Mouse (Mus musculus) heart, postnatal 25 days (tissue): ENCODE results near the gene Stx8. TPM values are rescaled to one million over a fixed set of nuclear protein-coding genes. Genes with fewer than 3 reads are reported as not detected.

Experiments
- DNase-seq: peaks from one replicate; pipeline ENCODE4 v3.0.0; 2022; ENCODE audit warnings: low spot score
- intact Hi-C: fragments of 180-260 bp; cut with DNase I; formaldehyde crosslinking; loops from one replicate; pipeline ENCODE4 v1.15.1; 2025
- total RNA-seq, 2 experiments: library from RNA; stranded (reverse); gene quantifications; 2 replicates each; pipeline ENCODE4 v1.2.3; 2021

The Stx8 gene
- total RNA-seq, 2 experiments from 2014 or later, result 26.7 to 30.1 TPM

DNA sequence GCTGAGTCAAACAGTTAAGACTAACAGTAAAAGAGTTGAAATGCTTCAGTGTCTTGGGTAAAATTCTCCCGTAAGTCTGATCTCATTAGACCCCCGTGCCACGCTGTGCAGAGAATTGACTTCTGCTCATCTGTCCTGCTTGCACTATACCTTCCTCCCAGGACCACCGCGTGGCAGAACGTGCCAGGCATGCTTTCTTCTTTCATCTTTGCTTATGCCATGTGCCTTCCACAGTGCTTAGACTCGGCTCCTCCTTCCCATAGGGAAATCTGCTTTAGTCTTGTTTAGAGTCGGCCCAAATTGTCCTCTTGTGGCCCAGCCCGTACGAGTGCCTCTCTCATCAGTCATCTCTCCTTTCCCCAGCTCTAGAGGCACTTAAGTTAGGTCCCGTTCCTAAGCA, 1.8 kb downstream of the Stx8 start:
- intact Hi-C loops, result loop anchor here (10.0 kb wide), 1 partner anchor 73 kb away; no protein-coding TSS in a partner anchor

DNA sequence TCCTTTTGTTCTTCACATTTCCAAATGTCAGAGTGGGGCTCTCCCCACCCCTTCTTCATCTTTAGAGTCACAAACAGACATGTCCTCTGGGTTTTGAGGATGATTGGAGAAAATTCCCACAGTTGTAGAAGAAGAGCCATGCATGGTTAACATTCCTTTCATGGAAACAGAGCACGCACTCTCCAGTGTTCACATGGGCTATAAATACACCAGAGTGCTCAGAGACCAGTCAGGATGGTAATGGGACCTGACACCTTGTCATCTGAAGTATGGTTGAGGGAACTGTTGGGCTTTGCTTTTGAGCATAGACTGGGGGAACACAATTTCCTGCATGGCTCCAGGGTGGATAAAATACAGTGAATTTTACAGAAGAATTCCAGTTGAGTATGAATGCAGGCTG, 6.6 kb downstream of the Stx8 start:
- DNase-seq, result no peak
- intact Hi-C loops, result no loop called here

More for the DNA sequence above, 1.8 kb downstream of the Stx8 start:
- no peak for DNase-seq

DNA sequence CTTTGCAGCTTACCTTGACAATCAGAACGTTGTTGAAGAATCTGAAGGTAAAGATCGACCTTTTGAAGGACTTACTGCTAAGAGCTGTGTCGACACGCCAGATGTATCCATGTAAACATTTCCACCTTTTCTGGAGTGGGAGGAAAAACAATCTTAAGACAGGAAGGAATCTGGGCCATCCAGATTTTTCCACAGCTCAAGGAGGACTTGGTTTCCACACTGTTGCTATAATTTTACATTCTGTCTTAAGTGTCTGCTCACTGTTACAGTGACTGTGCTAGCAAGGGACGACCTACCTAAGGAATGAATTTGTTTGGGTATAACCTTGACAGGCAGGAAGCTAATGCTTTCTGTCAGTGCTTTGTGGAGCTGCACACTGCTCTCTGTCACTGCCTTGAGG, 7.2 kb downstream of the Stx8 start:
- no peak for DNase-seq
- intact Hi-C loops, result no loop called here

DNA sequence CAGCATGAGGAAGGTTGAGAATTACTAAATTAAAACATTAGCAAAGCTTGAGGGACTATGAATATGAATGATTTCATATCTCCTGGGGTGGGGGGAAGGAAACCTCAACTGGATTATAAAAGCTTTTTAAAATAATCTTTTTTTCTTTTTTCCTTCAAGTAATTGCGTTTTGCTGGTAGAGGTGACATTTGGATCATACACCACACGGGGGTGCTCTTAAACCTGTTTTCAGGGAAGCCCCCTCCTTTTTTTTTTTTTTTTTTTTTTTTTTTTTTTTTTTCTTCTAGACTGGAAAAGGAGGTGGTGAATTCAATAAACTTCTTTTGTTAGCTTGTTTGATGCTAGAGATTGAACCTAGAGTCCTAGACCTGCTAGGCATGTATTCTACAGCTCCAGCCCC, 9.3 kb downstream of the Stx8 start:
- DNase-seq, result no peak
- intact Hi-C loops, result no loop called here

DNA sequence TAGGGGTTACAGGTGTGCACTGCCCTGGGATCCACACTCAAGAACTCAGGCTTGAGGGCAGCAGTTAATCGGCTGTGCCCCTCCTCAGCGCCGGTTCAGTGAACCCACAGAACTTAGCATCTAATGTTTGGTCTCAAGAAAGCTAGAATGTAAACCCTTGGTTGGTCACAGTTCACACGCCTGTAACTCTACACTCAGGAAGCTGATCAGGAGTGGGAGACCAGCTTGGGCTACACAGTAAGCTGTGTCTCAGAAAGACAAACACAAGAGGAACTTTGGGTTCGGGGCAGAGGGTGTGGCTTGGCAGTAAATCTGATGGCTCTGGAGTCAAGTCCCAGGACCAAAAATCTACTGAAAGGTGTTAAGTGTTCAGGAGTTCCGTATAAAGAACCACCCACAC, 17.6 kb downstream of the Stx8 start:
- intact Hi-C loops, result no loop called here
- DNase-seq, result no peak

DNA sequence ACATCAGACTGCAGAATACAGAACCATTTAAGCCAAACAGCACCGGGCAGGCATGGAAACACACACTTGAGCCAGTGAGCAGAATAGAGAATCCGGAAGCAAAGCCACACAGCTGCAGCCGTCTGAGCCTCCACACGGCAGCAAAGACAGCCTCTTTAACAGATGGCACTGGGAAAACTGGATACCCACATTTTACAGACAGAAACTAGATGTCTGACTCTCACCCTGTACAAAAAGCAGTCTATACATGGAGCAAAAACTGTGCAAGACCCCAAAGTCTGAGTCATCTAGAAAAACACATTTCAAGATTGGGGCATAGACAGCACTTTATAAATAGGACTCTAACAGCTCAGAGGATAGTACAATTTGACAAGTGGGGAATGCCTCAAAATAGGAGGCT, 25.2 kb downstream of the Stx8 start:
- intact Hi-C loops, result no loop called here
- DNase-seq, result no peak

DNA sequence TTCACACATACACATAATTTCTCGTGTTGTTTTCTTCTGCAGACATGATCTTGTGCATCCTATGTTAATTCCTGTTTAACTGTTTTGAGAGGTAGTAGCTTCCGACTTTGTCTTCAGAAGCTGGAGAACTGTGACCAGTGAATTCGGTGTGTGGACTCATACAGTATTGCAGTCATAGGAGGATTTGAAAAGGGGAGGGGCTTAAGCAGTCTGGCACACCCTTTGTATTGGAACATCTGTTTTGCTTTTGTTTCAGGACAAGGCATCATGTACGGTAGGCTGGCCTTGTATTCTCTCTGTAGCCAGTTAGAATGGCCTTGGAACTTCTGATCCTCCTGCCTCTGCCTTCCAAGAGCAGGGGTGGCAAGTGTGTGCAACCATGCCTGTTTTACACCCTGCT, 30.0 kb downstream of the Stx8 start:
- intact Hi-C loops, result no loop called here
- no peak for DNase-seq

DNA sequence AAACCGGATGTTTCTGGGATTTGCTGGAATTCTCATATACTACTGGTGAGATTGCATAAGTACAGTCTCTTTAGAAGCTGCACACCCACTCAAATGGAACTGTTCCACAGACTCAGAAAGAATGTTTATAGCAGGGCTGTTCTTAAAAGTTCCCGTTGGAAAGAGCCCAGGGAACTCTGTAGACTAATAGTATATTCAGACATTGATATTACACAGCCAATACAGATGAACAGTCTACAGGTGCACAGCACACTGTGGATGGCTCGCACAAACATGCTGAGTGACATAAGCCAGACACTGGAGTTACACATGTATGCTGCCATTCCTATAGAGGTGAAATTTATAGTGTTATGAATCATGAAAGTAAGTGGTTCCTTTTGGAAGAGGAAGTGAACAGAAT, 32.9 kb downstream of the Stx8 start:
- intact Hi-C loops, result no loop called here
- DNase-seq, result no peak

DNA sequence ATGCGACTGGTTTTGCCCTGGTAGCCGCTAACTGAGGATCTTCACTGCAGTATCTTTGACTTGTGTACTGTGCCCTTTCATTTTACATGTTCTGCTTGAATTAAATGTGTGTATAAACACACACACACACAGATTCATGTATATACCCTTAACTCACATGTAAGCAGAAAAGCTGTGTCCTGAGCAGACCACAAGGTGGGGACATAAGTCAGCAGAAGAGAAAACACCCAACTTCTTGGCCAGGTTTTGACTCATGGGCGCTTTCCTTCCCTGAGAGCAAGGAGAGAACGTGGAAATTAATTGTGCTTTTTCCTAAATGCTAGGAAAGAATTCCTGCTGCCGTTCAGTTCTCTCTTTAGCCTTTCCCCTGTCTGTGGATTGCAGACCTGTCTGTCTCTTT, 33.6 kb downstream of the Stx8 start:
- intact Hi-C loops, result loop anchor here (5.0 kb wide), 2 partner anchors 198 to 213 kb away; no protein-coding TSS in a partner anchor
- no peak for DNase-seq

DNA sequence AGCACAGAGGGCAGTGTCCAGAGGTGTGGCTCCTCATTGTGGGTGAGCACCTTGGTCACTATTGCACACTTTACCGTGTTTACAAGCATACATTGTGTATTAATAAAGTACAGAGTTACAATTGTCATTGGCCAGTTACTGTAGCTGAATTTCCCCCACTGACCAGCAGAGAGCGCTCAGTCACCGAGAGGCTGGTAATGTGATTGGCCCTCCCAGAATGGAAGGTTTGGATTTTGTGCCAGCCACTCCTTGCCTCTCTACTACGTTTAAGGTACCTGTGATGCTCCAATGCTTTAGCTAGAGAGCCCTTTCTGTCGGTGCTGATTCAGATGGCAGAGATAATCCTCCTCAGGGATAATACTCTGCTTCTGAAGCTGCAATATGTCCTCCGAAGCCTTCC, 38.2 kb downstream of the Stx8 start:
- DNase-seq, result no peak
- intact Hi-C loops, result loop anchor here (1.0 to 5.0 kb wide), 3 partner anchors 193 to 404 kb away; no protein-coding TSS in a partner anchor

DNA sequence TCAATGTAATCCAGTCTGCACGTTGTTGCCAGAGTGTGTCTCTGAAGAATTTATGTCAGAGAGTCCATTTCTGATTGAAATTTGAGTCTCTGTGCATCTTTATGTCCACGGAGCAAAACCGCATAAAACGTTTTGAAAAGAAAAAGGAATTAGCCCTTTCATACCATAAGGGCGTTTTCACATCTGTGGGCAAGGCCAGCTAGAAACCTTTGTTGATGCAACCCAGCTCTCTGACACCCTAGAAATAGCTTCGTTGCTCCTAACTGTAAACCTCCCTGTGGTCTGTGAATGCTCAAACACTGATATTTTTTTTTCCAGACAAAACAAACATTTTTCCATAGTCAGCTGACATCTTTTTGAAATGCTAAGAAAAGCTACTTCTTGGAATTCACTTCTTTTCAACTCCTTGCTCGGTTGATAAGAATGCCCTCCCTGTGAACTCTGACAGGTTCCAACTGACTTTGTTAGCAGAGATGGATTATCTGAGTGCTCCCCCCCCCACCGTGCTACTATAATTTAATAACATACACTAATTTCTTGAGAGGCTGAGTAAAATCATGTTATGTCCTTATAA, 40.3 kb downstream of the Stx8 start:
- intact Hi-C loops, result no loop called here
- no peak for DNase-seq

DNA sequence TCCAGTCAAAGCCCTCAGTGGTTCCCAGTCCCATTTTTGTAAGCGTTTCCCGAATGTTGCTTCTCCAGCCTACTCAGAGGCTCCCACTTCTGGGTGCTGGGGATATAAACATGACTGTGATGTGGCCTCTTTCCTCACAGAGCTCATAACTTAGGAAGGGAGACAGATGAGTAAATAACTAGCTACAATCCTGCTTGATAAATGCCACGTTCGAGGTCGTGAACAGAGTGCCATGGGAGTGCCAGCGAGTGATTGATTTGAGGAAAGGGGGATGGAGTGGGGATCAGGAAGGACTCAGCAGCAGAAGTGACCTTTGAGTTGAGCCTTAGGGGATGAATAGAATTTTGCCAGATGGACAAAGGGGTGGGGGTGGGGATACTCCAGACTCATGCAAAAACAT, 41.7 kb downstream of the Stx8 start:
- intact Hi-C loops, result no loop called here
- DNase-seq, result no peak

DNA sequence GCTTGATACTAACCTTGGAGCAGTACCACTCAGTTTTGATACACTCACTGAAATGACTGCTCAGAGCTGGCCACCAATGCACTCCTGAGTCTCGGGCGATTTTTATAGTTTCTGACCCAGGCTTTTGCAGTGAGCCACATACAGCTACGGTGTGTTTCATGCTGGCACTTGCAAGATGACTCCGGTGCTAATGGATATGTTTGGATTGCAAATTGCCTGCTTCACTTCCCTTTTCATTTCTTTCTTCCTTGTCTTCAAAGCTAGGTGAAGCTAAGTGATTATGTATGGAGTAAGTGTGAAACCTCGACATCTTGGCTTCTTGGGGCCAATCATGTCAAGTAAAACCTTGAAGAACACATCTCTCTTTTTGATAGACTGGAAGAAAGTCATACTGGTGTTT, 43.4 kb downstream of the Stx8 start:
- no peak for DNase-seq
- intact Hi-C loops, result no loop called here

DNA sequence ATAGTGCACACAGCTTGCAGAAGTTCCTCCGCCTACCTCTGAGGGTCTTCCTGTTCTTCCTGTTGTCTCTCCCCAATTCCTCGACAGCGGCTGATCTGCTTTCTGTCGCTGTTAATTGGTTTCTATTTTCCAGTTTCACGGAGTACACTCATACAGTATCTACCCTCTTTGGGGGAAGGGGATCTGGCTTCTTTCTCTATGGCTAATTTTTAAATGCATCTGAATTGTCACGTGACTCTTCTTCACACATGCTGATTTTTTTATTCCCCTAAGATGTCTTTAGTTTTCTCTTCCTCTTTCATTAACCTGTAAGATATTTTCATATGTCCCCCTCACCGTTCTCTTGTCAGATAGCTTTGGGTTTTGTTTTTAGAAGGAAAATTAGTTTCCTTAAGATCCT, 46.2 kb downstream of the Stx8 start:
- intact Hi-C loops, result no loop called here

DNA sequence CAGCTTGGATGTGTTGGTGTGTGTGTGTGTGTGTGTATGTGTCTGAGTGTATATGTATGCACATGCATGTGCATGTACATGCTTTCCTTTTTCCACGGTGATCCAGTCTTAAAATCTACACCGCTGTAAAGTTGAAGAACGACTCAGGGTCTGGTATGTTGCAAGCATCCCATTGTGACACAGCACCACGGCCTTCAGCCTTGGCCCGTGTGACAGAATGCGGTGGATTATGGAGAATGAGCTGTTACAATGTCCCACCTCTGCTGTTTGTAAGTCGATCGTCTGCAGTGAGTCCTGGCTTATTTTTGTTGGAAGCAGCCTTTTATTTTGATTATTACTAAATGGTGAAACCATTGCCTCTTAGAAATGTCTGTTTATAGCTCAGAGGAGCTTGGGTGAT, 52.2 kb downstream of the Stx8 start:
- intact Hi-C loops, result no loop called here
- no peak for DNase-seq

More for the DNA sequence above, 46.2 kb downstream of the Stx8 start:
- no peak for DNase-seq

DNA sequence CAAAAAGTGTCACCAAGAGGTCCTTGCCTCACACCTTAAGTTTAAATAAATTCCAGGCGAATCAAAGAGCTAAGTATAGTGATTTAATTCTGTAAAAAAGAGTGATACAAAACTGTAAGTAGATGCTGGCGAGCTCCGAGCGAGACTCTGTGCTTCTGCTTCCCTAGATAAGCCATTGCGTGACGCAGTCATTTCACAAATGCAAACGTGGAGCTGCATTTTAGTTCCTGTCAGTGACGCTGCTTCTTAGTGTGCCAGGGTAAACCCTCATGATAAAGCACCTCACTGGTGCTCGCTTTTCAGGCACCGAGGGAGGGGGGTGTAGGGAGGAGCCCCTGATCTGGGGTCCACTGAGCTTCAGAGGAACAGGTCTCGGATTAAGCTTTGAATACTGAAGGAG, 53.2 kb downstream of the Stx8 start:
- DNase-seq, result no peak
- intact Hi-C loops, result no loop called here

DNA sequence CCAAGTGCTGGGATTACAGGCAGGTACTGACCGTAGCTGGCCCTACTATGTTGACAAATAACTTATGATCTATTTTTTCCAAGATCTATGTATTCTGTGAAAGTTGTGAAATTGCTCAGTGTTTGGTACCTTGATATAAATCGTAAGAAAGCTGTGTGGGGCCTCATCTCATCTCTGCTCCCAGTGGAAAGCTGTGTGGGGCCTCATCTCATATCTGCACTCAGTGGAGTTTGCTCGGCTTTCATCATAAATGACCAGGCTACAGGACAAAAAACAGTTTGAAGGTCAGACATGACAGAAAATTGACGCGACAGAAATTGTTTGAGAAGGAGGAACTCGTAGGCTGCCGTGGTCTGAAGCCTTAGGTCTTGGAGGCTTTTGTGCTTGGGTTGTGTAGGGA, 56.0 kb downstream of the Stx8 start:
- intact Hi-C loops, result no loop called here
- no peak for DNase-seq

DNA sequence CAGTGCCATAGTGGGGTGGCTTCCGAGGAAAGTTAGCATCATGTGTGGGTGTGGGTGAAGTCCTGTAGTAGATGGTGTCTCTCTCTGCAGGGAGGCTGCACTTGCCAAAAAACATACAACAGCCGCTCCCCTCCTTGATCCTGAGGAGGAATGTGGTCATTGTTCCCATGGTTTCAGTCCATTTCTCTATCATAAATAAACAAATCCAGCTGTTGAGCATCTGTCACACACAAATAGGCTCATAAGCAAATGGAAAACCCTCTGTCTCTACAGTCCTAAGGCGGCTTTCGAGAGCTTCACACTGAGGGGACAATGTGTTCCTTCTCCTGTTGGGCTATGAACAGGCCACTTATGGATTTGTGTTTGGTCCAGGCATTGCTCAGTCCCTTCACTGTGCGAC, 56.9 kb downstream of the Stx8 start:
- intact Hi-C loops, result no loop called here
- DNase-seq, result peak; percentile 35

DNA sequence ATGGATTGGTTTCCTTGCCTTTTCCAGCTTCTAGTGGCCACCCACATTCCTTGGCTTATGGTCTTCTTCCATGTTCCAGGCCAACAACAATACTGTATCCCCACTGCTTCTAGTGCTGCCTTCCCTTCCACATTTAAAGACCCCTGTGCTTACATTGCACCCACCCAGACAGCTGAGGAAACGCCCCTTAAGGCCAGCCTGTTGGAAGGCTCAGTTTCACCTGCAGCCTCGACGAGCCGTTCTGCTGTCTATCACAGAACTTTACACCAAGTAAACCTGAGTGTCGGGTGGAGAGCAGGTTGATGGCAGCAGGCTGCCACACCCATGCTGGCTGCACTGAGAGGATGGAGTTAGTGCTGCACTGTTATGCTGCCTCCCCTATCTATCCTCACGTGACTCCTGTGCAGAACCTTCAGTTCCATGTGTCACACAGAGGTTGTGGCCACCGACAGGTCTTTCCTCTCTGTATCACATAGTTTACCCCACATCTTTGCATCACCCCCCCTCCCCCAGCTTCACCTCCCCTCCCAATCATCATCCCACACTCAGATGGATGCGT, 57.9 kb downstream of the Stx8 start:
- intact Hi-C loops, result no loop called here
- DNase-seq, result no peak

DNA sequence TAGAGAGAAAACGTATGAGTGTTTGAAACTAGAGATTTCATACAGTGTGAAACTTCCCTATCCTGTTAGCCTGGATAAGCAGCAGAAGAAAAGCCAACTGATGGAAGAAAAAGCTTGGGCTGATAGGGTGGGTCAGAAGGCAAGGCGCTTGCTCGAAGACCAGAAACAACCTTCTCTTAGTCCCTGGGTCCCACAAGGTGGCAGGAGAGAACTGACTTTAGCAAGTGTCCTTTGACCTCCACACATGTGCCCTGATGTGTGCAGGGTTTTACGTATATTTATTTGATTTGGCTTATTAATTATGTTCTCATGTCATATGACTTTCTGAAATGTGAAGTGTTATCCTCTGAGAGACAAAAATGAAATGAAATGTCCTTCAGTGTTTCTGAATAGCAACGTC, 60.6 kb downstream of the Stx8 start:
- intact Hi-C loops, result no loop called here
- no peak for DNase-seq

DNA sequence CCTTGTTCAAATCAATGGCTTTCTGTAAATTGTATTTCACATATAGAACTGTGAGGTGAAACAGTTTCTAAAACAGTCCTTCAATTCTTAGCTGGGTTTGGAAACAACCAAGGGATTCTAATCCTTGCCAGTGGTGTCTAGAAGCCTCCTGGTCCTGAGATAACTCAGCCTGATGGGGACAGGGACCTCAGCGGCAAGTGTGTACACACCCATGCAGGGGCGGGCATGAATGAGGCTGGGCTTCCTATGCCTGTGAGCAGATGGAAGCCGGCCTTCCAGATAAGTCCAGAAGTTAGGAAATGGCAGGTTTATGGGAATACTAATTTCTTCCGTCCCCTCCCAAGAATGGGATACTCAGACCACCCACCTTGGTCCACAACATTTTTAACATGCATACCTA, 63.1 kb downstream of the Stx8 start:
- DNase-seq, result no peak

DNA sequence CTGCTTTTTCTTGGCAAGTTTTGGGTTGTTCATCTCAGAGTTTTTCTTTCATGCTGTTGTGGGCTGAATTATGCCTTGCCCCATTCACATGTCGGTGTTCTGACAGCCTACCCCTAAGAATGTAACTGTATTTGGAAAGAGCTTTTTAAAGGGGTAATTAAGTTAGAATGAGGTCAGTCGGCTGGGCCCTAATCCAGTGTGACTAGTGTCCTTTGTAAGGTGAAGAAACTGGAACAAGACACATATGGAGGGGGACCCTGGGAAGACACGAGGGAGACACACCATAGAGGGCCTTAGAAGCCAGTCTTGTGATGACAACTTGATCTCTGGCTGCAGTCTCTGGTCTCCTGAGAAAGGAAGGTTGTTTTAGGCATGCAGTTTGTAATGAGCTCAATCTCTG, 63.9 kb downstream of the Stx8 start:
- intact Hi-C loops, result no loop called here
- no peak for DNase-seq

More for the DNA sequence above, 63.1 kb downstream of the Stx8 start:
- intact Hi-C loops, result no loop called here
